Mouse (Mus musculus) lung, adult 2 months (tissue): Measurements from ENCODE around the gene Fam76b.
"Not testable (repeated sequence)": the region's sequence is repeated elsewhere in the genome, so short reads cannot be mapped to it uniquely, and the experiment has no call there.

ENCODE experiments used
- CTCF ChIP-seq: fragments of 200-500 bp; IDR thresholded peaks from 2 replicates; pipeline ENCODE4 v1.5.1; 2011; ENCODE audit warnings: mild to moderate bottlenecking, low read length, control low read depth; ENCODE audit not compliant: insufficient read depth
- POLR2A ChIP-seq: fragments of 200-500 bp; IDR thresholded peaks from 2 replicates; pipeline ENCODE4 v1.6.1; 2011; ENCODE audit warnings: low read depth, mild to moderate bottlenecking, control low read depth, low read length, borderline replicate concordance; ENCODE audit errors: extremely low read depth

GRCm38 (mm10) chr9:13790864-13791263, 36.7 kb upstream of the Fam76b start:
- TF ChIP-seq POLR2A, CTCF: not testable (repeated sequence)
